Mouse (Mus musculus) olfactory bulb, adult 2 months (tissue): Measurements from ENCODE around the gene Man1a.

ENCODE experiments used
- CTCF ChIP-seq: fragments of 200-500 bp; IDR thresholded peaks from 2 replicates; pipeline ENCODE4 v1.5.1; 2012; ENCODE audit warnings: low read depth, mild to moderate bottlenecking, low read length, moderate library complexity; ENCODE audit not compliant: insufficient read depth
- POLR2A ChIP-seq: fragments of 200-500 bp; IDR thresholded peaks from 2 replicates; pipeline ENCODE4 v1.6.1; 2012; ENCODE audit warnings: mild to moderate bottlenecking, low read depth, low read length, moderate library complexity; ENCODE audit not compliant: insufficient read depth

GRCm38 (mm10) chr10:53917517-53917916, 158.9 kb downstream of the Man1a start:
- TF ChIP-seq CTCF (no peak), POLR2A (no peak)
